Mouse (Mus musculus) gastrocnemius, postnatal 4 days (tissue): Measurements from ENCODE around the gene Gm20075. TPM values are rescaled to one million over a fixed set of nuclear protein-coding genes. Genes with fewer than 3 reads are reported as not detected.
"Not testable (repeated sequence)": the region's sequence is repeated elsewhere in the genome, so short reads cannot be mapped to it uniquely, and the experiment has no call there.

Source experiments
- DNase-seq, 2 experiments: peaks; one replicate each; pipeline ENCODE4 v3.0.0; 2021 to 2022; ENCODE audit warnings: low spot score in 2 of 2, mixed read lengths in 2 of 2
- long read RNA-seq, 2 experiments: library from polyadenylated mRNA; stranded (forward); transcript quantifications; one replicate each; pipeline ENCODE4 v2.0.0; 2021
- total RNA-seq, 2 experiments: library from RNA; stranded (reverse); gene quantifications; 2 replicates each; pipeline ENCODE4 v1.2.3; 2021

Gm20075 gene
- 10 to 100 TPM; 15.7 to 16.0 TPM for total RNA-seq
- long read RNA-seq, experiment 1, result 0 reads
- long read RNA-seq, experiment 2, result 0 reads

DNA sequence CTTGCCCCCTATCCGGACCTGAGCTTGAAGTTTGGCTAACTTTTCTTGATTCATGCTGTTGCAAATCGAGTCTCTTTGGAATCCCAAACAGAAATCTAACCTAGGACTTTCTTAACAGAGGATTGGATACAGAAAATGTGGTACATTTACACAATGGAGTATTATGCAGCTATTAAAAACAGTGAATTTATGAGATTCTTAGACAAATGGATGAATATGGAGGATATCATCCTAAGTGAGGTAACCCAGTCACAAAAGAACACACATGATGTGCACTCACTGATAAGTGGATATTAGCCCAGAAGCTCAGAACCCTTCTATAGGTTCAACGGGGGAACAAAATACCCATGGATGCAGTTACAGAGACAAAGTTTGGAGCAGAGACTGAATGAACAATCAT is at the start of gene Gm20075:
Gene Gm20075 (minus strand): TSS at position 101 of the 400 bp plus-strand sequence.
- DNase-seq, result not testable (repeated sequence)

DNA sequence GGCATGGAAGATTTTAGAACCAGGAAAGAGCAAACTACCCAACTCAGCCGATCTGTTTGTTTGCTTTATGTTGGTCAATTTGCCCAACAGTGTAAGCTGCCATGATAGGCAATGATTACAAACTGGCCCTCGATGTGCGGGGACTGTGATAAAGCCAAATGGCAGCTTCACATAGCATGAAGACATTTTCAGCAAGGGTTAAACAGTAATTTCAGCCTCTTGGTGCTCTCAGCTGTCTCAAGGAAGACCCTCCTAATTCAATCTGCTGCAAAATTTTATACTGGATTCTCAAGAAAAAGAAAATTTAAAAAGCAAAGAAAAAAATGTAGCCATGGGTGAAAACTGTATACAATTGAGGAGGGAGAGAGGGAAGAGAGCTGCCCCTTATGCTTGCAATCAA is 47.9 kb upstream of the Gm20075 start:
- no peak for DNase-seq

GRCm38 (mm10) chr13:96126669-96127068 is 45.5 kb upstream of the Gm20075 start:
- DNase-seq, result no peak

GRCm38 (mm10) chr13:96125011-96125410 is 43.8 kb upstream of the Gm20075 start:
- no peak for DNase-seq

GRCm38 (mm10) chr13:96112711-96113110 is 31.5 kb upstream of the Gm20075 start:
- DNase-seq, result no peak

DNA sequence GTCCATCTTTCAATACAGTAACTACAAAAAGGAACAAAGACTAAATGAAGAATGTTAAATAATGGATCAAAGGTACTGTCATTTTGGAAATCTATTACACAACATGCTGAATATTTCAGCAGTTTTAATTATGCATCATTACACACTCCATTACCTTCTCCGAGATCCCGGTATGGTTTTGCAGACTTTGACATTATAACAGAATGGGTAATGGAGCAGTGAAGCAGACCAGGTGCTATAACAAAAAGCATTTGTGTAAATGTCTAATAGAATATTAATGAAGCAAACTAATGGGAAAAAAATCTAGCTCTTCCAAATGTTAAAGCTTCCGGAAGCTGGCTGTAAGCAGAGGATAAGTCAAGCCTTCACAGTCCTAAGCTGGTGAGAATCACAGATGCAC is 29.6 kb upstream of the Gm20075 start:
- DNase-seq, result no peak

DNA sequence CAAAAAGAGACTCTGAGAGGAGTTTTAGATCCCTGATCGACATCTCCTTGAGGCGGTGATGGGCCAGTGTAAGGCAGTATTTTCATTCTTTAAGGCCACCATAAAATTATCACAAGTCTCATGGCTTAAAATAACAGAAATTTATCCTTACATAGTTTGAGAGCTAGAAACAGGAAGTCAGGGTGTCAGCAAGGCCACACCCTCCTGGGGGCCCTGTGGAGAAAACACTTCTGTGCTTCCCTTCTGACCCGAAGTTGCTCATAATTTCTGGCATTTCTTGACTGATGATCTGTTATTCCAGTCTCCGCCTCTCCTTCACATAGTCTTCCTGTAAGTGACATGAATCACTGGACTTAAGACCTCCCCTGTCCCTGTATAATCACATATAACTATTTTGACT is 25.2 kb upstream of the Gm20075 start:
- no peak for DNase-seq

DNA sequence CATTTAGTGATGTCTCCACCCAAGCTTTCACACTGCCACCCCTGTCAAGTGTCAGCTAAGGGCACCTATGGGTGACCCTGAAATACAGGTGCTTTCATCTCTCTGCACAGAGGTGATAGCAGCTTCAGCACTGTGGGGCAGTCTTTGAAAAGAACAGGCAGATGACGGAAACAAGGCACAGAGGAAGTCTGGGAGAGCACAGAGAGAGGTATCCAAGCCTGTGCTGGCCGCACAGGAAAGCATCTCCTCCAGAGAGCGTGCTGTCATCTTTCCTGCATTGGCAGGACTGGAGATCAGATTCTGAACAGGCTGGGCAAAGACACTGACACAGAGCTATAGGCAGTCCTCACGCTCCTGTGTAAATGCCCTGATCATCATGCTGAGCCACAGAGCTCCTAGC is 9.8 kb upstream of the Gm20075 start:
- no peak for DNase-seq

DNA sequence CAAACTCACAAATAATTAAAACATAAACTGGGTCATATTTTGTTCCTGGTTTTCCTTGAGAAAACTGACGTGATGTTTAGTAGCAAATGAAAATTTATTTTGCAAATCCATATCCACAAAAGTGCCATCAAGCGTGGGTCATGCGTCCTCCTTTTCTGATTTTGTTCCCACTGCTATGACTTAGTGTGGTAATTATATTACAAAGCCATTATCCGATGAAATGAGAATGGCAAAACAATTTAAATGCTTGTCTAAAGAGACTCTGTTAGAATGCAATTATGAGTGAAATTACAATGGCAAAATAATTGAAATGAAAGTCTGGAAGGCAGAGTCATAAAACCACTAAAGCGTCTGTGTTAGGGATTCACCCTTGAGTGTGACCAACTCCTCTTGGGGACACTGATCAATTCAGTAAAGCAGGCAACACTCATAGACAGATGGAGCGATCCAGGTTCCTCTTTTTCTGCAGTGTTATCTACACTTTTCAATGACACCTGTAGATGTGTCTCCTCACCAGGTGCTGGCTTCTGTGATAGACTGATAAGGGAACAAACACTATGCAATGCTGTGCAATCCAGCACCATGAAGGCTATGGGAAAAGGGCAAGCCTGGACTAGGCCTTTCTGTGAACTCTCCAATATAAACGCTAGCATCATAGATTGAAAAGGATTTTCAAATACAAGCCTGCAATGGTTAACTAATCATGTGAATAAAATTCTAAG is 4.6 kb upstream of the Gm20075 start:
- DNase-seq, result no peak

- not testable (repeated sequence) for DNase-seq
Observed at GRCm38 (mm10) chr13:96081754-96082153, 578 bp upstream of the Gm20075 start, which contains the start of gene Gm17190. Gm17190 (plus strand) TSS chr13:96082054.

DNA sequence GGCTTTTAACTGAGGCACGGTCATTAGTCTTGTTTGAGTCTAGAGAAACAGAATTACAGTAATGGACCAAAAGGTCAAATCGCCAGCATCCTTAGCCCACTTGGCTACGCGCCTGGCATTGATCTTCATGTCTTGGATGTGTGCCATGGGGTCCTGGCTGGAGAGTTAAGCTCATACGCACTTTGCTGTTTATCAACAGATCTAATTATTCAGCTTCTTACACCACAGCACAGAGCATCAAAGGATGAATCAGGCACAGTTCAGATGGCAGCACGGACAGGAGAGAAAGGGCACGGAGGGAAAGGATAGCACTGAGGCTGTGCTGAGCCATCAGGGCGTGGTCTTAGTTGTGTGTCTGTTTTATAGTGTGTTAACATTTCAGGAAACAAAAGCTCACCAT is 7.6 kb downstream of the Gm20075 start:
- DNase-seq, result no peak

DNA sequence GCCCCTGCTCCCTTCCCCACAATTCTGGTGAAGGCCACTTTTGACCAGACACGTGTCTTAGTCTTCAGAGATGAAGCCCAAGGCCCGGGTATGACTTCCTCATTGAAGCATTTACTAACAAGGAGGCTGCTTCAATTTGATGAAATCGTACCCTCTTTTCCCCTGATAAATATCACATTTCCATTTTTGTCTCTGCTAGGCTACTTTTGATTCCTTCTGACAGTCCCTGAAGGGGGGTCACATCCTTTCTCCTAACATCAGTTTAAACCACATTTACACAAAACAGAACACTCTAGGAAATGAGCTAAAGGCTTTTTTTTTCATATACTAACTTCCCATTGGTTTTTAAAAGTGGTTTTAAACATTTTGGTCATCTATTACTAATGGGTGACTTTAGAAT is 28.4 kb downstream of the Gm20075 start:
- DNase-seq, result no peak

DNA sequence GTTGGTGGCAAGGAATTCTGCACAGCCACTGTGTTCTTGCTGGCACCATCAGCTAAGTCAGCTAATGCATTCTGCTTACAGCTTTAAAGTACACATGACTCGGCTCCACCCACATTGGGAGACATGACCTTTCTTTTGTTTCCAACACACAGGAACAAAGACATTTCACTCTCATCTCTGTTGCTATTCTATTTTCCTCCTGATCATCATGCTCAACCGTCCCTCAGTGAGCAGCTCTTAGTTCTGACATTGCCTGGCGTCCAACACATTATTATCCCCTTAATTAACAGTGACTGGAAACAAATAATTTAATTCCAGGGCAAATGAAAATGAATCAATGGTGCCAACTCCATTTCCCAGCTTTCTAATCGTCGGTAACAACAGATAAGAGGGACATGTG is 35.8 kb downstream of the Gm20075 start:
- DNase-seq, result no peak

- DNase-seq, result no peak
Observed at GRCm38 (mm10) chr13:96040275-96041042, 40.7 kb downstream of the Gm20075 start.

DNA sequence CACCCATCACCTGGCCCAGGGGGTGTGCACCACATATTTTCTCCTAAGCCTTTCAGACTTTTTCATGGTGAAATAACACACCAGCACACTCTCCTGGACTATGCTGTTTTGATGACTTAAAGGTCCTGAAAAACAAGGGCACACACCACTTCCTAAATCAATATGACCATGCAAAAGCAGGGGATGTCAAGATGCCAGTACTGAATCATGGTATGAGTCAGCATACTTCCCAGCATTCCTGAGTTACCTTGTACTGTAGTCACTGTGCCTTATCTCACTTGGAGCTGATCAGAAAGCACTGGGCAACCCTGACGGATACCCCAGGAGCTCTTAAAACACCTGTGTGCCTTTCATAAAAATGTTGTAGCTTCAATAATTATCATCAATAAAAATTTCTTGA is 41.6 kb downstream of the Gm20075 start:
- no peak for DNase-seq

GRCm38 (mm10) chr13:96030368-96031223 is 50.6 kb downstream of the Gm20075 start:
- DNase-seq, result peak in 1 of 2 experiments; percentile 38

Other genes with a start within 250 kb of the Gm20075 start
- 10 to 100 TPM; 10.2 to 11.5 TPM for gene Iqgap2, start 189.5 kb downstream of the Gm20075 start, total RNA-seq
- not detected for gene Gm17190, start 678 bp upstream of the Gm20075 start, total RNA-seq
- under 1 TPM; 0.76 to 0.80 TPM for gene Sv2c, start 51.2 kb upstream of the Gm20075 start, total RNA-seq